Mouse (Mus musculus) left cerebral cortex, adult 9 months (tissue): ENCODE data around the gene Eva1b.

Experiments
- DNase-seq, 2 experiments: peaks; one replicate each; pipeline ENCODE4 v3.0.0; 2022; ENCODE audit warnings: low spot score in 2 of 2

Gene Eva1b

GRCm38 (mm10) chr4:126120052-126120451, 27.5 kb upstream of the Eva1b start:
- no peak for DNase-seq

GRCm38 (mm10) chr4:126120506-126120905, 27.0 kb upstream of the Eva1b start:
- DNase-seq, result no peak

- peak in 1 of 2 experiments; percentile 62 for DNase-seq
Observed at GRCm38 (mm10) chr4:126123309-126124040, 24.1 kb upstream of the Eva1b start.

- no peak for DNase-seq
Observed at GRCm38 (mm10) chr4:126130502-126130901, 17.0 kb upstream of the Eva1b start.

DNA sequence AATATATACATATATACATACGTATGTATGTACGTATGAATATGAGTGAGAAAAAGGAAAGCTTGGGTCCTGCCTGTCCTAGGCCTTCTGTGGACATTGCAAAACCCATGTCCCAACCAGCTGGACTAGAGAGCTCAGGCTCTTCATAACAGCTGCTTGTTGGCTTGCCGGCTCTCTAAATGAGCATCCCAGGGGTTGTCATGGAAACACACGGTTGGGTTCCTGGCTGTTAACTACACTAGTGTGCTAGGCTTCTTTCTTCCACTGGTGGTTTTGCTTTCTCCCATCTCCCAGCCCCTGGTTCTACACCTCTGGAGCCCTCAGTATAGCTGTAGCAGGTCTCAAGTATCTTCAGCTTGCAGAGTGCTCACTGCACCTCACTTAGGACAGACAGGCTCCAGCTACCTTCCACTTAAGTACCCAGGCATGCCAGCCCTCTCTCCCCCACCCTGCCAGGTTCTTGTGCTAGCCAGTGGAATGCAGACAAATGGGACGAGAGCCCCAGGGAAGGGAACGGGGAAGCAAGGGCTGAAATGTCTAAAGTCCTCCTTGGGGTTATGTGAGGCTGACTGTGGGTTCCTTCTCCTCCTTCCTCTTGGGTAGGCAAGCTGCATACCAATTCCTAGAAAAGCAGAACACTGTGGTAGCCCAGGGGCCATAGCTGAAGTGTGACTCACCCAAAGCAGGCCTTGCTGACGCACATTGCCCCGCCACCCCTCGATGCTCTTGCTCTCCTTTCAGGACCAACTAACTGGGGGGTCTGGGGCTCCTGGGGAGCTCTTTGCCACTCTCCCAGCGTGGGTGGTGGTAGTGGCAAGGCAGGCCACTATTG, 16.0 kb upstream of the Eva1b start:
- DNase-seq, result peak in 1 of 2 experiments; percentile 67

GRCm38 (mm10) chr4:126132636-126133264, 14.8 kb upstream of the Eva1b start:
- DNase-seq, result no peak

DNA sequence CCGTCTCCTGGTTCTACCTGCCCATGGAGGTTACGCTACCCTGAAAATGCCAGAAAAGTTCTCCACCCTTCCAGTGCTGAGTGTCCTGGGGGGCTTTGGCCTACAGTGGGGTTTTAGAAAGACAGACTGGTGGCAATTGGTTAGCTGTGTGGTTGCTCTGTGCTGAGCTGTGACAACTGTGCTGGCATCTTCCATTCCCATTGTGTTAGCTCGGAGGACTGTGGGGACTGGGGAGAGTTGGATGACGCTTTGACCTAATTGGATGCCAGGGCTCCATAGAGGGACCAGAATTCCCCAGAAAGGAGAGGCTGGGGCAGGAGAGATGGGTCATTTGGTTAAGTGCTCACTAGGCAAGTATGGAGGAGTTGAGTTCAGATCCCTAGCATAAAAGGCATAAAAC, 13.3 kb upstream of the Eva1b start:
- DNase-seq, result no peak

GRCm38 (mm10) chr4:126134639-126135038, 12.9 kb upstream of the Eva1b start:
- DNase-seq, result peak in 1 of 2 experiments; percentile 33

- DNase-seq, result no peak
Observed at GRCm38 (mm10) chr4:126137773-126138172, 9.8 kb upstream of the Eva1b start.

- DNase-seq, result no peak
Observed at GRCm38 (mm10) chr4:126141021-126141420, 6.5 kb upstream of the Eva1b start.

GRCm38 (mm10) chr4:126145396-126145795, 2.1 kb upstream of the Eva1b start:
- DNase-seq, result no peak

GRCm38 (mm10) chr4:126146974-126147532, 491 bp upstream of the Eva1b start:
- DNase-seq, result no peak

GRCm38 (mm10) chr4:126148161-126148961, 817 bp downstream of the Eva1b start:
- no peak for DNase-seq

DNA sequence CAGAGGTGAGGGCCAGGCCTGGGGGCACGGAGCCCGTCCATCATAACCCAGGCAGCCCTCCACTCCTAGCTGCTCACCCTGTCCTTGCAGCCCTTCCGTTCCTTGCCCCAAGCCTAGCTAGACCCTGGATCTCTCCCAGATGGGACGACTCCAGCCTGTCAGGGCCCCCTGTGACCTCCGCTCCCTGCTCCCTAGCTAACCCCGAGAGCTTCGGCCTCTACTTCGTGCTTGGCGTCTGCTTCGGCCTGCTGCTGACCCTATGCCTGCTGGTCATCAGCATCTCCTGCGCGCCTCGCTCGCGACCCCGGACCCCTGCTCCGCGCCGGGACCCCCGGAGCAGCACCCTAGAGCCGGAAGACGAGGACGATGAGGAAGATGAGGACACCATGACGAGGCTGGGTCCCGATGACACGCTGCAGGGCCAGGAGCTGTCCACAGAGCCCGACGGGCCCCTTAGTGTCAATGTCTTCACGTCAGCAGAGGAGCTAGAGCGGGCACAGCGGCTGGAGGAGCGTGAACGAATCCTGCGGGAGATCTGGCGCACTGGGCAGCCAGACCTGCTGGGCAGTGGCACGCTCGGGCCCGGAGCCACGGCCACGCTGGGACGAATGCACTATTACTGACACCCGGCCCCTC, 1.6 kb downstream of the Eva1b start:
- DNase-seq, result no peak

- DNase-seq, result no peak
Observed at GRCm38 (mm10) chr4:126149798-126150197, 2.3 kb downstream of the Eva1b start.

DNA sequence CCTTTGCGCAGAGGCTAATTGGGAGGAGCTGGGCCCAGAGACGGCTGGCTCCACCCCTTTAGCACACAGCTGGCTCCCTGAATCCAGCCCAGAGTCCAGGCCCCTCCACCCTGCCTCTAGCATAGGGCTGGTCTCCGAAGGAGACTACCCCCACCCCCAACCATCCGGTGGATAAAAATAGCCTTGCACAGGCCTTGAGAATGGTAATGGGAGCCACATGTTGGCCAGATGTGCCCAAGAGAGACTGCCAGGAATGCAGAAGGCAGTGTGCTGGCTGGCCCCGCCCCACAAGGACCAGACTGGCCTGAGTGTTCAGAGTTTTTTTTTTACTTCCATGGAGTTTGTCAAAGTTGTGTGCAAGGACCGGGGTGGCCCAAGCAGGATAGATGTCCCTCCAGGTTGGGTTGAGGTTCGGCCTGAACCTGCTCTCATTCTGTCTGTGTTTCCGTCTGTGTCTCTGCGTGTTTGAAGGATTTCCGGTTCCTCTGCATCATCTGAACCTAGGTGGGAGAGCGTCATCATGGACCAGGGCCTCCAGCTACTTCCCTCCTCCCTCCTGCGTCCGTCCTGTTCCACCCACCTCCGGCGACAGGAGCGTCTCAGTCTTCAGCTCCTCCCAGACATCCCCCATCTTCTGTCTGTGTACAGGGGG, 2.9 kb downstream of the Eva1b start:
- no peak for DNase-seq

DNA sequence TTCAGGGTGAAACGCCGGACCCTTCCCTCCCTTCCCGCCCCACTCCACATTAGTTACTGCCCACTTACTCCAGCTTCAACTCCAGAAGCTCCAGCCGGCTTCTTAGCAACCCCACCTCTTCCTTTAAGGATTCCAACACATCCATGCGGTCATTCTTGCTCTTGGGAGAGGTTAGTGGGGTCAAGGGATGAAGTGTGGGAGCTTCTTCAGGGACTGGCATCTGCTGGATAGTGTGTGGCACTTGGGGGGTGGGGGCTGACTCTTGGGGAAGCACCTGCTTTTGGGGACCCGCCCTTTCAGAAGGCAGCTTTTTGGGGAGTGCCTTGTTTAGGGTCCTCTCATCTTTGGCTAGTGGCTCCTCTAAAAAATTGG, 3.4 kb downstream of the Eva1b start:
- no peak for DNase-seq

GRCm38 (mm10) chr4:126151701-126152440, 4.3 kb downstream of the Eva1b start:
- no peak for DNase-seq

DNA sequence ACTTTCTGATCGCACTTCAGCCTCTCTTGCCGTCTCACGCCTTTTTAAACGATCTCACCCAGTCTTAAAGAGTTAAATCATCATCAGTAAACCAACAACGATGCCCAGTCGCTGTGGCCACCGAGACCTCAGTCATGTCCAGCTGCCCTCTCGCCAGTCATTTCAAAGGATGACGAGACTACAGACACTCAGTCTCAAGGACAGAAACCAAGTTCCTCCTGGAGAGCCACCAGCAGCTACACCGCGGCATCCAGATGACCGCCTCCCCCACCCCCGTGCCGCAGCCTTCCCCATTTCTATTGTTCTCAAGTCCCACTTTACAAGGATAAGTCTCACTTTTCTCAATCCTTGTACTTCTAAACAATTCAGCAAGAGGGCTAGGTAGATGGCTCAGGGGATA, 5.3 kb downstream of the Eva1b start:
- no peak for DNase-seq

DNA sequence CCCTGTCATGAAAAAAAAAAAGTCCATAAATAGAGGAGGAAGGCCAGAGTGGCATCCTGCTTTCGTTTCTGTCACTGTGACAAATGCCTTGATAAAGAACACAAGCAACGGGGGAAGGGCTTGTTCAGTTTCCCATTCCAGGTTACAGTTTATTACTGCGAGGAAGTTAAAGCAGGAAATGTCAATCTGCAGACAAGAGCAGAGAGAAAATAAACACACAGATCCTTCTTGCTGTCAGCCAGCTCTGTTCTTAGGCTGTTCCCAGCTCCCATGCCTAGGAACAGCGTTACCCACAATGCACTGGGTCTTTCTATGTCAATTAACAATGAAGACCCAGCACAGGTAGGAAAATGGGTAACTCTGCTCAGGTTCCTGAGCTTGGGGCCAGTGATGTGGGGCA, 7.6 kb downstream of the Eva1b start:
- no peak for DNase-seq
